Mouse (Mus musculus) cerebellum, postnatal 10 days (tissue): ENCODE results near the gene Nsun6.
A peak's percentile ranks its signal among the peaks of the same experiment; 100 is the strongest.

ENCODE experiments used
- DNase-seq, 2 experiments: peaks; one replicate each; pipeline ENCODE4 v3.0.0; 2021; ENCODE audit warnings: mixed read lengths in 2 of 2

Gene Nsun6

DNA sequence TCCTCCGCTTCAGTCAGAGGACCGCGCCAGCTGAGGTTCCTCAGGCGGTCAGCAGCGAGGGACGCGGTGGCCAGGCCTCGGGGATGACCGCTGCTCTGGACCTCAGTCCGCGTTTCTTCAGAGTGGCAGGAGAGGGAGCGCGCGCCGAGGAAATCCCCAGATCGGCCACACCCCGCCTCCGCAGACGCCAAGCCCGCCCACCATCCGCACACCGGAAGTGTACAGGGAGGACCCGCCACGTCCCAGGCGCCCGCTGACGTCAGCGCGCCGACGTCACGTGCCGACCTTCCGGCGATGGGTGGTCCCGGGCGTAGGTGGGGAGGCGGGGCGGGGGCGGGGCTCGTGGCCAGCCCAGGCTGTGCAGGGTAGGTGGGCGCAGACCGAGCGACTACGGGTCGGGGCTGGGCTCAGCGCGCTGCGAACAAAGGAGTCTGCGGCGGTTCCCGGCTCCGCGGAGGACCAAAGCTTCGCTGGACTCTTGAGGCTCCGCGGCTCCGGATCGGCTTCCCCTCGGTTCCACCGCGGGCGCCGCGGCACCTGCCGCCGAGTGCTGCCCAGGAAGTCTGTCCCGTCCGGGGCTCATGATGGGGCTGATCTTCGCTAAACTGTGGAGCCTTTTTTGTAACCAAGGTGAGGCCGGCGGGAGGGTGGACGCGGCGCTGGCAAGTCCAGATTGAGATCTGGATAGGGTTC lies at the start of gene Nsun6:
Gene Nsun6 (minus strand): TSS at position 125 of the 693 bp plus-strand sequence.
- DNase-seq: peak; percentile 98 to 99

DNA sequence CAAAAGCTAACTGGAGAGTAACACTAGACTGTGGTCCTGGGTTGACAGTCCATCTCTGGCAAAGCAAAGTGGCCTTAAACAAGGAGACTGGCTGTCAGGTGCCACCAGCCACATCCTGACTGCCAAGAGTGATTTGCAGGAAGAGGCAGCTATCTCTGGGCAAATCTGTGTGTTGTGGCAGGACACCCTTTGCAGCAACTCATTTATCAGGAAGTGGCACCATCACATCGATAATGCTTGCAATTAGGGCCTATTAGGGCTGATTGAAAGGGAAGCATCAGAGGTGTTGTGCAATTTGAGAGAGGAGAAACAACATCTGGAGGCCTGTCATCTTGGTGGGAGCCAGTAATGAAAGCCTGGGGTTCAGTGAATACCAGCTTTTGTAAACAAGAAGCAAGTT lies 49.5 kb upstream of the Nsun6 start:
- no peak for DNase-seq

GRCm38 (mm10) chr2:15096514-15097090 lies 41.7 kb upstream of the Nsun6 start:
- peak in 1 of 2 experiments; percentile 27 for DNase-seq

- no peak for DNase-seq
Measured at GRCm38 (mm10) chr2:15087308-15087707, 32.4 kb upstream of the Nsun6 start.

DNA sequence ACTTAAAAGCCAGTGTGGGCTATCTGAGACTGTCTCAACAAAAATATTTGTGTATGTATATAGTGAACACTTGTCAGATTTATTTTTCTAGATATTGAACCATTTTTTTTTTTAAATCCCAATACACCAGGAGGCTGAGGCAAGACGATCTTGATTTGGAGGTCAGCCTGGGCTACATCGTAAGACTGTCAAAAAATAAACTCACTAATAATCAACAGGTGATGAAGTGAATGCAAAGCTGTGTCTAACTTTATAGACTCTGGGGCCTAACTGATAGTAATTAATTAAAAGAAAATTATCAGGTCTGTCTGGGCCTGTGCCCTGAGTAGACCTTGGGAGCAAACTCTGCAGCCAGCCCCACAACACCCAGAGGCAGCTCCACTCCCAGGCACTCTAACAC lies 28.8 kb upstream of the Nsun6 start:
- no peak for DNase-seq

DNA sequence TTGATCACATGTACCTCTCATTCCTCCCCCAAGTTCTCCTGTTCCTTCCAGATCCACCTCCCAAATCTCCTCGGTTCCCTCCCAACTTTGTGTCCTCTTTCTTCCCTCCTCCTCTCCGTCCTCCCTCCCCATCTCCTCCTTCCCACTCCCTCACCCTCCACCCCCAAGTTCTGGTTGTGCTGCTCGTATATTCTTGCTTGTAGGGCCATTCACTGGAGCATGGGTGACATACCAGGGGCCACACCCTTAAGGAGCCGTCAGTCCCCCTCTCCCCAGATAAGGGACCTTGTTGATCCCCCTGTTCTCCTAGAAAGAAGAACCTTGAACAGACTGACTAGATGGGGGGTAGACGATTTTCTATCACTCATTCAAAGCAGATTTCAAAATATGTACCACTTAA lies 12.2 kb upstream of the Nsun6 start:
- no peak for DNase-seq

GRCm38 (mm10) chr2:15065447-15065846 lies 10.6 kb upstream of the Nsun6 start:
- peak; percentile 14 to 18 for DNase-seq

- no peak for DNase-seq
Measured at GRCm38 (mm10) chr2:15064380-15065269, 9.8 kb upstream of the Nsun6 start.

GRCm38 (mm10) chr2:15063815-15064214 lies 8.9 kb upstream of the Nsun6 start:
- no peak for DNase-seq

DNA sequence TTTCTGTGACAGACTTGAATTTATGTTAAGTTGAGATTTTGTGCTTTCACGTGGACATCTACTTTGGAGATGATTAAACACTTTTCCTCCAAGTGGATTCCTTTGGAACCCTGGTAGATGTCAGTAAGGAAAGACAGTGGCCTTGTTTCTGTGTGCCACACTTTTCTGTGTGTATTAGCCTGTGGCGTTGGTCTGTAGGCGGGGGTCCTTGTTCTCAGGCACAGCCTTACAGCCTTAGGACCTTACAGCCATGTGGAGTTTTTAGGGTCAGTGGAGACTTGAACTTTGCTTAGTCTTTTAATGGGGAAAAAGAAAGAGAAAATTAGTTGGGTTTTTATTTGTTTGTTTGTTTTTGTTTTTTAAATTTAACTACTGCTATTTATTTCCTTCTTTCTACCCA lies 6.0 kb upstream of the Nsun6 start:
- DNase-seq: no peak

- peak in 1 of 2 experiments; percentile 10 for DNase-seq
Measured at GRCm38 (mm10) chr2:15058227-15058626, 3.4 kb upstream of the Nsun6 start.

- DNase-seq: no peak
Measured at GRCm38 (mm10) chr2:15055741-15056151, 877 bp upstream of the Nsun6 start.

DNA sequence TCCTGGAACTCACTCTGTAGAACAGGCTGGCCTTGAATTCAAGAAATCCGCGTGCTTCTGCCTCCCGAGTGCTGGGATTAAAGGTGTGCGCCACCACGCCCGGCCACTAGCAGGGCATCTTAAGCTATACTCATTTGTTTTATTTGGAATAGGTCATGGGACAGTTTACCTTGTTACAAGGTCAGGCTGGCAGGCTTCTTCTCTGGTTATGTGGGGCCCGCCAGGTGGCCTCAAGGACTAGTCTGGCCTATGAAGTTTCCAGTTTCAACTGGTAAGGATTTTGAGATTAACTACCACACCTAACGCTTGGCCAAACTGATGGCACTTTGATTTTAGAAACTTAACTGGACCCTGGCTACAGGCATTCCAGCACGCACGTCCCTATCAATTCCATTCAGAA lies 373 bp downstream of the Nsun6 start:
- DNase-seq: no peak

- peak; percentile 98 to 99 for DNase-seq
Measured at GRCm38 (mm10) chr2:15049117-15049873, 5.6 kb downstream of the Nsun6 start, which contains the start of gene Arl5b. Arl5b (plus strand) TSS chr2:15049395.

DNA sequence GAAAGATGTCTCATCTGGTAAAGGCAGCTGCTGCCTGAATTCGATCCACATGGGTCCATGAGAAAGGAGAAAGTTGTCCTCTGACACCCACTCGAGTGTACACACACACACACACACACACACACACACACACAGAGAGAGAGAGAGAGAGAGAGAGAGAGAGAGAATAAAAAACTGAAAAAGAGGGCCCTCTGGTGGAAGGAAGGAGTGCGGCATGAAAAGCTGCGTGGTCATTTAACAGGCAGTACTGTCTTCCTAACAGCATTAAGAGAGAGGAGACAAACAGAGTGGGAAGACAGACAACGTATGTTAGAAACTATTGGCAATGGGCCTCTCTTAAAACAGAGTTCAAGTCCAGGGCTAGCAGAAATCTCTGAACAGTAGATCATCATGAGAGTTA lies 14.5 kb downstream of the Nsun6 start:
- peak; percentile 14 to 27 for DNase-seq

GRCm38 (mm10) chr2:15038705-15039104 lies 16.2 kb downstream of the Nsun6 start:
- peak; percentile 20 to 24 for DNase-seq

- DNase-seq: no peak
Measured at GRCm38 (mm10) chr2:15027816-15028215, 27.1 kb downstream of the Nsun6 start.

DNA sequence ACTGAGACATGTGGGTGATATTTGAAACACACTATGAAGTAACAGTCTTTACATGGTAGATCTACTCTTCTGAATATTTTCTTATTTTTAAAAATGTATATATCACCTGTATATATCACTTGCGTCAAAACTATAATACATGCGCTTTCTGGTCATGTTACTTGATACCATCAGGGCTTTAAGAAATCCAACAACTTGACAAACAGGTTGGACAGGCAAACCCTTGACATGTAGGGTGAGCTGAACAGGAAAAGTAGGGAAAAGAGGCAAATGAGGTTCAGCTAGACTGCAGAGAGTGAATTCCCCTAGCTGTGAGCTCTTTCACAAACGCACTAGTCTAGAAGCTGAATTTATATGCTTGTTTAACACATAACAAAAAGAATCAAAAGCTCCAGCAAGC lies 28.1 kb downstream of the Nsun6 start:
- DNase-seq: no peak

GRCm38 (mm10) chr2:15008072-15008471 lies 46.8 kb downstream of the Nsun6 start:
- DNase-seq: no peak

GRCm38 (mm10) chr2:15007531-15007930 lies 47.3 kb downstream of the Nsun6 start:
- DNase-seq: no peak

DNA sequence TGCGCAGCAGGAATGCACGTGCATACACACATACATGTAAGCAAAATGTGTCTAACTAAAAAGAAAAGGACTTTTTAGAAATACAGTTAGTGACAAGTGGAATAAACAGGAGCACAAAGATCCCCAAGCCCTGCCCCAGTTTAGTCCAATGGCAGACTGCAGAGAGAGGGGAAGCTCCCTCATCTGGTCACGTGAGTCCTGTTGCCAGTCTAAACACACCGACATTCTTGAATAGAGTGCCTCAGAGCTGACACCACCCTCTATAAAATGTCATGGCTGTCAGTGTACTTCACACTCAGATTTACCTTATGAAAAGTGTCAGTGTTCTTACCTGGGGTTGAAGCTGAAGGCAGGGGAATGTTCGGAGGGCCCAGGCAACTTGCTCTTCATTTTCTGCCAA lies 57.0 kb downstream of the Nsun6 start:
- DNase-seq: no peak

- no peak for DNase-seq
Measured at GRCm38 (mm10) chr2:14996036-14996435, 58.8 kb downstream of the Nsun6 start.

GRCm38 (mm10) chr2:14992531-14992930 lies 62.3 kb downstream of the Nsun6 start:
- DNase-seq: no peak
